Mouse (Mus musculus): ENCODE results near the gene Psmb7. TPM values are rescaled to one million over a fixed set of nuclear protein-coding genes. Genes with fewer than 3 reads are reported as not detected.

Psmb7 gene
- total and polyA plus RNA-seq, 2 experiments from 2014 or later = 218 to 282 TPM

DNA sequence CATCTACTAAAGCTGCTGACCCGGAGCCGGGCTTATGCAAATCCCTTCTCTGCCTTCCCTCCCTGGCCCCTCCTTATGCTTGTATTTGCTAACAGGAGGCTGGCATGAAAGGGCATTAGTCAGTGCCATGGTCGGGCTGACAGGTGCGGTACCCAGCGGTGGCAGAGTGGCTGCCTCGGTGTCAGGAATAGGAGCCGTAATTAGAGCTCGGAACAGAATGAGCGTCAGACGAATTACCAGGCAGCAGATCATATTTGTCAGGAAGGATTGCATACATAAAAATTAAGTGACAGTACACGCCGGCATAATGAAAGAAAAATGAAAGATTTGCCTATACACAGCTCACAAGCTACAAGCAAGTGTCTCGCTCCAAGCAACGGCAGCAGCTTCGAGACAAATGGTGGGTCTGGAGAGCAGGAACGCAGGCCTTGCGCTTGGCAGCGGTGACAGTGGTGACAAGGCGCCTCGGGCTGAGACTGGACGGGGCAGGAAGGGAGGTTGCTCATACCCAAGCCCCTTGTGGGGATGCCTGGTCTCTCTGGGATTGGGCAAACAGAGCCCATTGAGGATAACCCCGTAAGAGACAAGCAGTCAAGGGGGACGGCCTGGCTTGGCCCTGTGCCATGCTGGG lies 71.8 kb downstream of the Psmb7 start:
- Histone ChIP-seq H3K4me3 (ENCODE audit: low read depth, low read length) (no peak overlapping the region), H3K9me3 (ENCODE audit: low read length) (no peaks in the 10 kb centered on the region), H3K9ac (replicated peaks; ENCODE audit: low read length, poor library complexity, severe bottlenecking) (no peak overlapping the region), H3K36me3 (ENCODE audit: insufficient read depth, low read length) (peaks cover 2% of the 10 kb centered on the region; the same call in 1 of the 2 replicates), H3K27ac (ENCODE audit: low read depth, low read length) (peak overlapping the region; percentile 3; the same call in 1 of the 2 replicates), H3K27me3 (ENCODE audit: insufficient read depth, low read length) (no peaks in the 10 kb centered on the region), H3K4me1 (ENCODE audit: insufficient read depth, low read length) (no peaks in the 10 kb centered on the region), H3K4me2 (ENCODE audit: low read depth, low read length, poor library complexity, severe bottlenecking) (no peak overlapping the region)
- WGBS = 47% methylated on average over 23 of the region's 23 CpGs
- no peak for TF ChIP-seq CTCF (IDR thresholded peaks at IDR 0.05)
- ATAC-seq (ENCODE audit: low FRiP score) (peak; percentile 68), DNase-seq (ENCODE audit: low spot score) (peak; percentile 67)

GRCm38 (mm10) chr2:38562596-38562995 lies 81.3 kb downstream of the Psmb7 start:
- WGBS = 93% methylated on average over 4 of the region's 4 CpGs
- H3K4me1 ChIP-seq (ENCODE audit: insufficient read depth, low read length) = no peaks in the 10 kb centered on the region
- H3K36me3 ChIP-seq (ENCODE audit: insufficient read depth, low read length) = peaks cover 5% of the 10 kb centered on the region

DNA sequence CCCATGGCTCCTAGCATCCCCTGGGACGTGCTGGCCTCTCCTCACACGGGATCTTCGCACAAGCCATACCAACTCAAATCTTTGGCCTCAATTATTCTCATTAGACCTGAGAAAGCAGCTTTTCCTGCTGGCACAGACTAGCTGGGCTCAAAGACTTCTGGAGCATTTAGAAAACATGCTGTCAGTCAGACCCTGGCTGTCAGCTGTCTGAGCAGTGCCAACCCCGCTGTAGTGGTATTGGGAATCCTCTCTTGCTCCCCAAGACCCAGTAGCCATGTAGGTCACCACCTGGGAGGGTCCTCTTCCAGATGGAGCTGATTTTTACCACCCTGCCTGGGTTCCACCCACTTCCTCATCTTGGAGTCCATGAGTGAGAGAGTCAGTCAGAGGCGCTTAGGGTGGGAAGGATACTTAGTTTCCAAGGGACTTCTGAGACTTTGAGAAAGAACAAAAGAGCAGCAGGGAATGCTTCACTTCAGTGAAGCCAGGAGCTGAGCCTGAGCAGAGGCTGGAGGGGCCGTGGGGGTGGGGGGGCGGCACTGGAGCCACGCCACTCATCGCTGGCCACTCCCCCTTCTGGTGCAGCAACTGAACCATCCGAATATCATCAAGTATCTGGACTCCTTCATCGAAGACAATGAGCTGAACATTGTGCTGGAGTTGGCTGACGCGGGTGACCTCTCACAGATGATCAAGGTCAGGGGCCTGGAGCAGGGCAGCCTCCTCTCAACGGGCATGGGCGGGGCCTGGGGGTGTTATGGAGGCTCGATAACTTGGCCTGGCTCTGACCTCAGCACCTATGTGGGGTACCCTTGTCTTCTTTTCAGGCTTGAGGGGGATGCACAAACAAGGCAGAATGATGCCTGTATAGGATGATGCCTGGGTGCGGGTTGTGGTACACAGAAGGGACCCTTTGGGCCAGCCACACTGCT lies 83.3 kb downstream of the Psmb7 start:
- 37% methylated on average over 17 of the region's 17 CpGs for WGBS
- H3K27me3 ChIP-seq (ENCODE audit: insufficient read depth, low read length) = no peaks in the 10 kb centered on the region
- TF ChIP-seq CTCF (IDR thresholded peaks at IDR 0.05) = no peak
- no peak overlapping the region for H3K4me2 ChIP-seq (ENCODE audit: low read depth, low read length, poor library complexity, severe bottlenecking)
- peaks cover 3% of the 10 kb centered on the region; the same call in 1 of the 2 replicates for H3K36me3 ChIP-seq (ENCODE audit: insufficient read depth, low read length)
- no peak overlapping the region for H3K9ac ChIP-seq (replicated peaks; ENCODE audit: low read length, poor library complexity, severe bottlenecking)
- H3K4me3 ChIP-seq (ENCODE audit: low read depth, low read length) = no peak overlapping the region
- H3K9me3 ChIP-seq (ENCODE audit: low read length) = no peaks in the 10 kb centered on the region
- no peak for DNase-seq (ENCODE audit: low spot score)
- no peak for ATAC-seq (ENCODE audit: low FRiP score)
- no peak overlapping the region for H3K27ac ChIP-seq (ENCODE audit: low read depth, low read length)
- H3K4me1 ChIP-seq (ENCODE audit: insufficient read depth, low read length) = no peaks in the 10 kb centered on the region

More at GRCm38 (mm10) chr2:38562596-38562995, 81.3 kb downstream of the Psmb7 start:
- Histone ChIP-seq H3K27me3 (ENCODE audit: insufficient read depth, low read length) (no peaks in the 10 kb centered on the region), H3K4me3 (ENCODE audit: low read depth, low read length) (no peak overlapping the region), H3K27ac (ENCODE audit: low read depth, low read length) (no peak overlapping the region), H3K9ac (replicated peaks; ENCODE audit: low read length, poor library complexity, severe bottlenecking) (no peak overlapping the region), H3K9me3 (ENCODE audit: low read length) (no peaks in the 10 kb centered on the region), H3K4me2 (ENCODE audit: low read depth, low read length, poor library complexity, severe bottlenecking) (no peak overlapping the region)
- ATAC-seq (ENCODE audit: low FRiP score) (no peak), DNase-seq (ENCODE audit: low spot score) (no peak)
- no peak for TF ChIP-seq CTCF (IDR thresholded peaks at IDR 0.05)

- Histone ChIP-seq H3K36me3 (ENCODE audit: insufficient read depth, low read length) (peaks cover 3% of the 10 kb centered on the region; the same call in 1 of the 2 replicates), H3K4me3 (ENCODE audit: low read depth, low read length) (no peak overlapping the region), H3K27me3 (ENCODE audit: insufficient read depth, low read length) (no peaks in the 10 kb centered on the region), H3K4me2 (ENCODE audit: low read depth, low read length, poor library complexity, severe bottlenecking) (no peak overlapping the region), H3K4me1 (ENCODE audit: insufficient read depth, low read length) (no peaks in the 10 kb centered on the region), H3K27ac (ENCODE audit: low read depth, low read length) (no peak overlapping the region), H3K9me3 (ENCODE audit: low read length) (no peaks in the 10 kb centered on the region), H3K9ac (replicated peaks; ENCODE audit: low read length, poor library complexity, severe bottlenecking) (no peak overlapping the region)
- TF ChIP-seq CTCF (IDR thresholded peaks at IDR 0.05) = no peak
- ATAC-seq (ENCODE audit: low FRiP score) = no peak
- 67% methylated on average over 3 of the region's 3 CpGs for WGBS
- DNase-seq (ENCODE audit: low spot score) = no peak
Measured at GRCm38 (mm10) chr2:38556721-38557120, 87.2 kb downstream of the Psmb7 start.

DNA sequence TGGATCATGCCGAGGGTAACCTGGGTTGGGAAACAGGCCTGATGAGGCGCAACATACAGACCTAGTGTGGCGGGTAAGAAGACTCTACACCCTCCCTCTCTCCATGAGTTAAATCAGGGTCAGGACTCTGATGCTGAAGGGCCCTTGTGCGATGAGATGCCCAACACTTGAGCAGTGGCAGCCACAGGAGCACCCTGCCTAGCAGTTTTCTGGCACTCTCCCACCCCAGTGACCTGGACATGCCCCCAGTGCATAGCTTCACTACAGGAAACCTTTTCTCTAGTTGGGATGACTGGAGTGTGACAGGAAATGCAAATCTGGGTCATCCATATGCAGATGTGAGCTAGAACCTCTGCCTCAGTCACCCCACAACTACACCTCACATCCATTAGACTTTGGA lies 88.2 kb downstream of the Psmb7 start:
- H3K36me3 ChIP-seq (ENCODE audit: insufficient read depth, low read length) = no peaks in the 10 kb centered on the region
- no peak overlapping the region for H3K27ac ChIP-seq (ENCODE audit: low read depth, low read length)
- no peak for ATAC-seq (ENCODE audit: low FRiP score)
- H3K9ac ChIP-seq (replicated peaks; ENCODE audit: low read length, poor library complexity, severe bottlenecking) = no peak overlapping the region
- WGBS = 90% methylated on average over 4 of the region's 4 CpGs
- H3K4me3 ChIP-seq (ENCODE audit: low read depth, low read length) = no peak overlapping the region
- H3K9me3 ChIP-seq (ENCODE audit: low read length) = no peaks in the 10 kb centered on the region
- H3K27me3 ChIP-seq (ENCODE audit: insufficient read depth, low read length) = no peaks in the 10 kb centered on the region
- TF ChIP-seq CTCF (IDR thresholded peaks at IDR 0.05) = no peak
- H3K4me2 ChIP-seq (ENCODE audit: low read depth, low read length, poor library complexity, severe bottlenecking) = no peak overlapping the region
- no peaks in the 10 kb centered on the region for H3K4me1 ChIP-seq (ENCODE audit: insufficient read depth, low read length)
- DNase-seq (ENCODE audit: low spot score) = no peak

All from midbrain, postnatal 0 days (tissue).